Mouse (Mus musculus) embryonic facial prominence, embryonic 13.5 days (tissue): Measurements from ENCODE around the gene Pou2f3. TPM values are rescaled to one million over a fixed set of nuclear protein-coding genes. Genes with fewer than 3 reads are reported as not detected.
"Not testable (repeated sequence)": the region's sequence is repeated elsewhere in the genome, so short reads cannot be mapped to it uniquely, and the experiment has no call there.

Experiments used
- ATAC-seq: fragments of 200-750 bp; cut with Nextera tagmentation; 2 replicates; pipeline ENCODE4 v1.8.0; 2017; ENCODE audit warnings: low read depth; ENCODE audit not compliant: insufficient number of reproducible peaks, insufficient read depth, low FRiP score, low TSS enrichment
- H3K27ac ChIP-seq: fragments of 300-500 bp; sonication (generic); 2 replicates; pipeline ENCODE4 v1.5.1; 2015; ENCODE audit warnings: moderate library complexity, mild to moderate bottlenecking, inconsistent platforms
- H3K27me3 ChIP-seq: fragments of 300-500 bp; sonication (generic); 2 replicates; pipeline ENCODE4 v1.6.1; 2015; ENCODE audit warnings: mild to moderate bottlenecking, inconsistent platforms
- H3K36me3 ChIP-seq: fragments of 300-500 bp; sonication (generic); 2 replicates; pipeline ENCODE4 v1.6.1; 2015; ENCODE audit warnings: mild to moderate bottlenecking, inconsistent platforms
- H3K4me1 ChIP-seq: fragments of 300-500 bp; sonication (generic); 2 replicates; pipeline ENCODE4 v1.6.1; 2015; ENCODE audit warnings: inconsistent platforms
- H3K4me2 ChIP-seq: fragments of 300-500 bp; sonication (generic); 2 replicates; pipeline ENCODE4 v1.6.1; 2015; ENCODE audit warnings: moderate library complexity, mild to moderate bottlenecking, inconsistent platforms
- H3K4me3 ChIP-seq: fragments of 300-500 bp; sonication (generic); 2 replicates; pipeline ENCODE4 v1.5.1; 2015; ENCODE audit warnings: mild to moderate bottlenecking, inconsistent platforms
- H3K9ac ChIP-seq: fragments of 300-500 bp; sonication (generic); 2 replicates; pipeline ENCODE4 v1.6.1; 2015; ENCODE audit warnings: mild to moderate bottlenecking, inconsistent platforms
- H3K9me3 ChIP-seq: fragments of 300-500 bp; sonication (generic); 2 replicates; pipeline ENCODE4 v1.6.1; 2016; ENCODE audit warnings: inconsistent platforms
- WGBS: fragments of 180-500 bp; shearing (Covaris S2); methylation state at CpG from one replicate; pipeline ENCODE4 v1.1.7; 2015; ENCODE audit warnings: mixed read lengths; 5-methylcytosine and 5-hydroxymethylcytosine counted together
- polyA plus RNA-seq: library from polyadenylated mRNA; unstranded; fragments of >200 nt; fragmentation: Nextera tagmentation; extraction: Ambion mirVana; gene quantifications from 2 replicates; pipeline ENCODE4 v1.2.1, GENCODE M21; 2015

Pou2f3 gene
- polyA plus RNA-seq, 1 experiment from 2014 or later = 2.1 TPM

DNA sequence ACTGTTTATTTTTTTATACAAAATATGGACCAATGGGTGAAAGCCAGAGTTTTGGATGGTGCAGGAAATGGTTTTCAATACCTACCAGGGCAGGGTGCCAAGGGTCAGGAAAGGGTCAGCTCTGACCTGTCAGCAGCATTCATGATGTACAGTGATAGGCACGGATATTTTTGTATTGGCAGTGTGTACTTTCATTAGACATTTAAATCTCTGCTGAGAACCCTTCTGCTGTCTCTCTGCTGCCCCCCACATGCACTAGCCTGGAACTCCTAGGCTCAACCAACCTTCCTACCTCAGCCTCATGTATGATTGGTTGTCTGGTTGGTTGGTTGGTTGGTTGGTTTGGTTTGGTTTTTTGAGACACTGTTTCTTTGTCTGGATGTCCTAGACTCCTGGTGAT, 87.8 kb downstream of the Pou2f3 start:
- H3K9ac ChIP-seq = no peak overlapping the region
- no peak overlapping the region for H3K4me2 ChIP-seq
- H3K4me3 ChIP-seq = no peak overlapping the region
- H3K9me3 ChIP-seq = no peaks in the 10 kb centered on the region
- ATAC-seq = no peak
- H3K4me1 ChIP-seq = no peaks in the 10 kb centered on the region
- no peaks in the 10 kb centered on the region for H3K27me3 ChIP-seq
- no peak overlapping the region for H3K27ac ChIP-seq
- H3K36me3 ChIP-seq = no peaks in the 10 kb centered on the region
- 41% methylated on average over 1 of the region's 1 CpGs for WGBS

GRCm38 (mm10) chr9:43121948-43122347, 88.2 kb downstream of the Pou2f3 start:
- not testable (repeated sequence) for H3K27me3 ChIP-seq, H3K4me2 ChIP-seq, H3K27ac ChIP-seq, H3K9me3 ChIP-seq, H3K36me3 ChIP-seq, ATAC-seq, H3K9ac ChIP-seq, H3K4me3 ChIP-seq, H3K4me1 ChIP-seq
- 90% methylated on average over 2 of the region's 2 CpGs for WGBS

GRCm38 (mm10) chr9:43116997-43117336, 93.2 kb downstream of the Pou2f3 start:
- Histone ChIP-seq H3K9ac (no peak overlapping the region), H3K4me2 (peak overlapping the region; percentile 88; the same call in 1 of the 2 replicates), H3K27me3 (no peaks in the 10 kb centered on the region), H3K36me3 (peaks cover 1% of the 10 kb centered on the region; the same call in 1 of the 2 replicates), H3K27ac (no peak overlapping the region), H3K4me1 (peaks cover 6% of the 10 kb centered on the region; the same call in 1 of the 2 replicates), H3K9me3 (no peaks in the 10 kb centered on the region), H3K4me3 (no peak overlapping the region)
- WGBS = 83% methylated on average over 6 of the region's 6 CpGs
- no peak for ATAC-seq

GRCm38 (mm10) chr9:43116134-43116996, 93.8 kb downstream of the Pou2f3 start, which contains the start of gene Tmem136:
TSS of gene Tmem136 (minus strand) at chr9:43116570.
- Histone ChIP-seq H3K4me1 (peaks cover 6% of the 10 kb centered on the region; the same call in 1 of the 2 replicates), H3K4me2 (peak within 1 kb of the TSS; percentile 88), H3K9ac (peak within 1 kb of the TSS; percentile 86), H3K4me3 (peak within 1 kb of the TSS; percentile 88), H3K36me3 (peaks cover 7% of the 10 kb centered on the region), H3K27ac (0 out of 2 replicates have a peak within 1 kb of the TSS, but pooled peaks have one; percentile 16), H3K9me3 (no peaks in the 10 kb centered on the region), H3K27me3 (no peaks in the 10 kb centered on the region)
- WGBS = 3% methylated on average over 55 of the region's 55 CpGs
- ATAC-seq = peak; percentile 67; the same call in 1 of the 2 replicates

DNA sequence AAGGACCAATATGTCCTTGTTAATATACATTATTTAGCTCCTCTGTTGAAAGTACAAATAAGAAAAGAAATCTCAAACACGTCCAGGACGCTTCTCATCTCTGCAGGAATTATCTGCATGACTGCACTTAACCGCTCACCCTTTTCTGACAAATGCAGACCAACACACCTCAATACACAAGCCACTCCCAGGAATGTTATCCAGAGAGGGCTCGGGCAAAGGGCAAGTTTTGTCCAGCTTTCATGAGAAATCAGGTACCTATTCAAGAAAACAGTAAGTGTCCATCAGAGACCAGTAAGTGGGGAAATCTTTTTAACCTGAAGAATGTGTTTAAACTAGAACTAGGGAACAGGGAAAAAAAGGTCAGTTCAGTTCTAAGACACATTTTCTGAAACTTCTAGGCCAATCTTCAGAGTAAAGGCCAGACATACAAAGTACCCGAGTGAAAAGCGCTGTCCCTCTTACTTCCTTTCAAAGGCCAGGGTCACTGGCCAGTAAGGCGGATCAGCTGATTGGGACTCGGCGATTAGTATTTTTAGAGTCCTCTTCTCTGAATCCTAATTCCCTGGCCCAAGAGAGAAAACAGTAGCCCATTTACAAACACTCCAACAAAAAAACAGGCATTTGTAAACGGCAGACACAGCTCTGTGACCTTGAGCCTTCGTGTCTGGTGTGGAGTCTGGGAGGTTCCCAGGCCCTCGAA, 94.6 kb downstream of the Pou2f3 start:
- Histone ChIP-seq H3K4me3 (peak overlapping the region; percentile 88), H3K4me2 (peak overlapping the region; percentile 88), H3K9ac (peak overlapping the region; percentile 86), H3K4me1 (peaks cover 6% of the 10 kb centered on the region; the same call in 1 of the 2 replicates), H3K27ac (0 out of 2 replicates have a peak overlapping the region, but pooled peaks have one; percentile 16), H3K27me3 (no peaks in the 10 kb centered on the region), H3K36me3 (peaks cover 15% of the 10 kb centered on the region), H3K9me3 (no peaks in the 10 kb centered on the region)
- WGBS = 26% methylated on average over 12 of the region's 12 CpGs
- ATAC-seq = no peak

DNA sequence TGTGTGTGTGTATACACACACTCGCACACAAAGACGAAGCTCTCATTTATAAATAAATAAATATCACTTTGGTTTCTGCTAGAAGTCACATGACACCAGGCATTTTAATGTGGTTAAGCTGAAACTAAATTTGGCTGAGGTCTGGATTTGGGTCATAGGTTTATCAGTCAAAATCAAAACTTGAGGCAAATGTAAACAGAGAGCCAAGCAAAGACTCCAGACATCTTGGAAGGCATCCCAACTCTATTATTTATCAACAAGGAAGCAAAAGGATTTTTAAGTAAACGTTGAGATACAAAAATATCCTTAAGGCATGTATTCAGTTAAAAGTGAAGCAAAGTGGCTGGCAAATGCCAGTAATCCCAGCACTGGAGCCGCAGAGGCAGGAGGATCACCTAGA, 95.3 kb downstream of the Pou2f3 start:
- H3K9ac ChIP-seq = no peak overlapping the region
- peaks cover 6% of the 10 kb centered on the region; the same call in 1 of the 2 replicates for H3K4me1 ChIP-seq
- no peaks in the 10 kb centered on the region for H3K27me3 ChIP-seq
- 75% methylated on average over 4 of the region's 4 CpGs for WGBS
- H3K4me2 ChIP-seq = no peak overlapping the region
- no peaks in the 10 kb centered on the region for H3K9me3 ChIP-seq
- H3K27ac ChIP-seq = no peak overlapping the region
- H3K4me3 ChIP-seq = no peak overlapping the region
- H3K36me3 ChIP-seq = peaks cover 19% of the 10 kb centered on the region
- ATAC-seq = no peak

DNA sequence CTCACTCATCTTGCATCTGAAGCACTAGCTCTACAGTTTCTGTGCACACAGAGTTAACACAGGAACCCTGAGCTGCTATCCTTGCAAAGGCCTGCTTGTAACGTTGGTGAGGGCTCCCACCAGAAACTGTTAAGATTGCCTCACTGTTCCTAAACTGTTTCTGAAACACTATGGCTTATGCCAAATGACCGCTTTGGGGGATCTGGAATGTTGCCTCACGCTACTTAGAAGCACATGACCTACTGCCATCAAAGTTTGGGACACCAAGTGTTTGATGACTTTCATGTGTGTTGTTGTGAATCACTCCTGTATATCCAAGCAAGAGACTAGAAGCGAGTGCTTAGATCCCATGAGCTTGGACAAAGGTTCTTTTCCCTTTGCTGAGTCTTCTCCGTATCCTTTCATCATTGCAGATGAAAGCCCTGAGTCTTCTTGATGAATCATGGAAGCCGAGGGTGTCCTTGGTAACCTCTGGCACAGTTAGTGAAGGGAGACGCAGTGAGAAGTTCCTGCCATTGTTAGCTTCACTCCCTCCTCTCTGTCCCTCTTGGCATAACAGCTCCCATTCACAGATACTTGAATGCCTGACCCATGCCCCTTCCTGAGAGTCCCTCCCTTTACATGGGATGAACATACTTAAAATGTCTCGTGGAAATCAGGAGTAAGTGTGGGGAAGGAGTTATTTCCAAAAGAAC, 99.7 kb downstream of the Pou2f3 start:
- no peak for ATAC-seq
- H3K36me3 ChIP-seq = peaks cover 19% of the 10 kb centered on the region
- WGBS = 85% methylated on average over 8 of the region's 8 CpGs
- no peak overlapping the region for H3K4me2 ChIP-seq
- H3K4me1 ChIP-seq = peaks cover 10% of the 10 kb centered on the region
- no peaks in the 10 kb centered on the region for H3K27me3 ChIP-seq
- H3K27ac ChIP-seq = no peak overlapping the region
- H3K4me3 ChIP-seq = no peak overlapping the region
- no peaks in the 10 kb centered on the region for H3K9me3 ChIP-seq
- no peak overlapping the region for H3K9ac ChIP-seq

- no peak overlapping the region for H3K27ac ChIP-seq
- peaks cover 19% of the 10 kb centered on the region for H3K36me3 ChIP-seq
- WGBS = 85% methylated on average over 7 of the region's 7 CpGs
- H3K4me1 ChIP-seq = peaks cover 9% of the 10 kb centered on the region; the same call in 1 of the 2 replicates
- H3K27me3 ChIP-seq = no peaks in the 10 kb centered on the region
- H3K9ac ChIP-seq = no peak overlapping the region
- H3K9me3 ChIP-seq = no peaks in the 10 kb centered on the region
- no peak overlapping the region for H3K4me2 ChIP-seq
- no peak for ATAC-seq
- no peak overlapping the region for H3K4me3 ChIP-seq
Measured at GRCm38 (mm10) chr9:43109125-43109524, 101.0 kb downstream of the Pou2f3 start.

- Histone ChIP-seq H3K27me3 (no peaks in the 10 kb centered on the region), H3K36me3 (peaks cover 19% of the 10 kb centered on the region), H3K4me2 (no peak overlapping the region), H3K9ac (no peak overlapping the region), H3K4me3 (no peak overlapping the region), H3K4me1 (peaks cover 12% of the 10 kb centered on the region), H3K9me3 (no peaks in the 10 kb centered on the region), H3K27ac (no peak overlapping the region)
- ATAC-seq = no peak
- WGBS = 79% methylated on average over 3 of the region's 3 CpGs
Measured at GRCm38 (mm10) chr9:43108721-43109120, 101.4 kb downstream of the Pou2f3 start.

DNA sequence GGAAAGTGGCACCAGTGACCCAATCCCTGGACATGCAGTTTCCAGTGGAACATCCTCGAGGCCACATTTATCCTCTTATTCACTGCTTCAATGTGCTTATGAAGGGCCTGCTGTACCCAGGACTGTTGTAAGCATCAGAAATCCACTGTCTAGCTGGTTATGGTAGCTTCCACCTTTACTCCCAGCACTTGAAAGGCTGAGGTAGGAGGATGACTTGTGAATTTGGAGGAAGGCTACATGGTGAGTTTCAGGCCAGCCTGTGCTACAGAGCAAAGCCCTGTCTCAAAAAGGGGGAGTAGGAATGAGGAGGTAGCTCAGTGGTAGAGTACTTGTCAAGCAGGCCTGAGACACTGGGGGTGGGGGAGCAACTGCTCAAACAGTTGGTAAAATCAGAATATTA, 102.1 kb downstream of the Pou2f3 start:
- Histone ChIP-seq H3K9ac (no peak overlapping the region), H3K4me1 (peaks cover 17% of the 10 kb centered on the region), H3K9me3 (no peaks in the 10 kb centered on the region), H3K4me2 (no peak overlapping the region), H3K4me3 (no peak overlapping the region), H3K36me3 (peaks cover 19% of the 10 kb centered on the region), H3K27me3 (no peaks in the 10 kb centered on the region), H3K27ac (no peak overlapping the region)
- no peak for ATAC-seq
- 77% methylated on average over 1 of the region's 1 CpGs for WGBS

DNA sequence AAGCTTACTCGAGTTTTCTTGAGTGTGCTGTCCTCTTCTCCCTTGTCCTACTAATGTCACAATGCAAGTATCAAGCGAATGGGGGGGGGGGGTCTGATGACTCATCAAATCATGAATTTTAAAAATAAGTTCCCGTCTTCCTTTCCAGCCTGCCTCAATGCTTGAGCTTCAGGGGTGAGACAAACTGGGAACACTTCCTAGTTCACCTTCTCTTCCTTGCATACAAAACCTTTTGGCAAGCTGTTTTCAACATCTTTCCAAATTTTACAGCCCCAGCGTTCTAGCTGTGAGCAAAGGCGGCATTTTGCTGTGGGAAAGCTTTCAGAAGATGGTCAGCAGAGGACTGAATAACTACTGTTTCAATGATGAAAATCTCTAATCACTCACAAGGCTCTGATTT, 102.6 kb downstream of the Pou2f3 start:
- peaks cover 22% of the 10 kb centered on the region for H3K4me1 ChIP-seq
- no peak for ATAC-seq
- H3K36me3 ChIP-seq = peaks cover 19% of the 10 kb centered on the region
- no peaks in the 10 kb centered on the region for H3K27me3 ChIP-seq
- H3K27ac ChIP-seq = no peak overlapping the region
- H3K9me3 ChIP-seq = no peaks in the 10 kb centered on the region
- no peak overlapping the region for H3K9ac ChIP-seq
- peak overlapping the region; percentile 82 for H3K4me2 ChIP-seq
- 61% methylated on average over 5 of the region's 5 CpGs for WGBS
- no peak overlapping the region for H3K4me3 ChIP-seq
